Comparison of ENCODE assay signal across 18 mouse cellular contexts in genomic region chr5:120386361-120386760, GRCm38 (mm10). TPM values are rescaled to one million over a fixed set of nuclear protein-coding genes. Genes with fewer than 3 reads are reported as not detected.
"Had no signal": no experiment of that assay in that cellular context is flagged by ENCODE, and none has a peak within 500 bp of the region (broad histone marks: within the 10 kb centered on the region; RNA-seq: fewer than 3 reads in every experiment).

No protein-coding gene starts in this region.

- H3K4me3 ChIP-seq: limb, embryonic 10.5 days; liver, embryonic 15.5 days; neural tube, embryonic 12.5 days; stomach, embryonic 15.5 days had no signal

- H3K27ac ChIP-seq: kidney, postnatal 0 days; limb, embryonic 10.5 days; liver, embryonic 15.5 days; neural tube, embryonic 12.5 days; stomach, embryonic 15.5 days had no signal

- H3K4me1 ChIP-seq: limb, embryonic 10.5 days; liver, embryonic 15.5 days; neural tube, embryonic 12.5 days; stomach, embryonic 15.5 days had no signal

- DNase-seq: kidney, adult 11 months; kidney, adult 9 months; kidney, postnatal 36 days; lung, adult 2 months; lung, postnatal 36 days; midbrain, embryonic 14.5 days; thymus, postnatal 36 days had no signal

- H3K9me3 ChIP-seq: limb, embryonic 10.5 days; liver, embryonic 15.5 days; neural tube, embryonic 12.5 days; stomach, embryonic 15.5 days had no signal

- H3K36me3 ChIP-seq: limb, embryonic 10.5 days; liver, embryonic 15.5 days; neural tube, embryonic 12.5 days; stomach, embryonic 15.5 days had no signal

RNA-seq across cellular contexts. Expression of gene Lhx5, which starts 45.1 kb away (rescaled TPM):
- total RNA-seq: megakaryocyte progenitor cell, adult 5-6 weeks; monocyte, adult 5-6 weeks; neutrophil, adult 5-6 weeks had no signal
- polyA plus RNA-seq: intestine, embryonic 14.5 days; kidney, postnatal 0 days; limb, embryonic 10.5 days; liver, embryonic 15.5 days; lung, adult 2 months; lung, postnatal 0 days; spleen, adult 2 months had no signal
